Mouse (Mus musculus) MEL (cell line): ENCODE measurements around the gene Tha1.

ENCODE experiments used
- BHLHE40 ChIP-seq: IDR thresholded peaks from 2 replicates; pipeline ENCODE4 v1.6.1; 2012; ENCODE audit warnings: low read depth, mild to moderate bottlenecking, inconsistent platforms, low read length, improper control_type of control experiment, borderline replicate concordance
- CHD2 ChIP-seq: IDR thresholded peaks from 2 replicates; pipeline ENCODE4 v1.6.1; 2011; ENCODE audit warnings: low read length, improper control_type of control experiment
- CTCF ChIP-seq, 3 experiments: IDR thresholded peaks in 2 of 3; conservative IDR thresholded peaks in 1 of 3; 2 replicates each; pipeline ENCODE4 v1.5.1; 2011 to 2012; ENCODE audit warnings: low read length in 3 of 3, low read depth in 2 of 3, mild to moderate bottlenecking in 2 of 3, improper control_type of control experiment in 1 of 3, inconsistent platforms in 1 of 3, mixed read lengths in 1 of 3, moderate library complexity in 1 of 3; ENCODE audit not compliant: control insufficient read depth in 1 of 3, insufficient read depth in 1 of 3, poor library complexity in 1 of 3, severe bottlenecking in 1 of 3
- EP300 ChIP-seq, 2 experiments: IDR thresholded peaks; 2 replicates each; pipeline ENCODE4 v1.6.1; 2011; ENCODE audit warnings: improper control_type of control experiment in 2 of 2, low read length in 2 of 2, low read depth in 1 of 2, mild to moderate bottlenecking in 1 of 2
- ETS1 ChIP-seq: IDR thresholded peaks from 2 replicates; pipeline ENCODE4 v1.6.1; 2012; ENCODE audit warnings: low read depth, mild to moderate bottlenecking, inconsistent platforms, low read length, improper control_type of control experiment, moderate library complexity
- GATA1 ChIP-seq: IDR thresholded peaks from 2 replicates; pipeline ENCODE4 v1.6.1; 2011; ENCODE audit warnings: low read depth, low read length, improper control_type of control experiment
- NRF1 ChIP-seq: IDR thresholded peaks from 2 replicates; pipeline ENCODE4 v1.6.1; 2014; ENCODE audit warnings: low read depth, mild to moderate bottlenecking, inconsistent platforms, low read length, improper control_type of control experiment, moderate library complexity; ENCODE audit not compliant: poor library complexity, insufficient read depth, severe bottlenecking
- SIN3A ChIP-seq: IDR thresholded peaks from 2 replicates; pipeline ENCODE4 v1.6.1; 2012; ENCODE audit warnings: low read length, improper control_type of control experiment, inconsistent platforms
- ZNF384 ChIP-seq: IDR thresholded peaks from 2 replicates; pipeline ENCODE4 v1.6.1; 2012; ENCODE audit warnings: low read depth, mild to moderate bottlenecking, inconsistent platforms, low read length, improper control_type of control experiment

DNA sequence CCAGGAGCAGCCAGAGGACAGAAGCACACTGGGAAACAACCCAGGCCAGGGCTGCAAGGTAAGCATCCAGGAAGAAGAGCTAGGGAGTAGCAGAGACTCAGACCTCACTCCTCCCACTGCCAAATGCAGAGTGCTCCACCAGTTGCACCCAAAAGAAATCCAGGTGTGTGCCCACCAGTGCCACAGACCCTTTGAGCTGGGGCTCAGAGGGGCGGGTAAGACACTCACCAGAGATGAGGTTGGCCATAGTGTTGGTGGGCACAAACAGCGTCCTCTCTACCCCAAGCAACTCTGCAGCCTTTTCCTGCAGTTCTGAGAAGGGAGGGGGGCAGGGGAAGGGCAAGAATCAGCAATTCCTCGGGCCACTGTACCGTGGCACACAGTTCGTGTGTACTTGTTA is 1.9 kb downstream of the Tha1 start:
- TF ChIP-seq SIN3A = no peak
- TF ChIP-seq CHD2 = no peak
- TF ChIP-seq EP300 (IDR thresholded peaks at IDR 0.05; ENCODE audit: low read depth in 1 of 2, low read length in 2 of 2) = no peak
- TF ChIP-seq ETS1 = no peak
- no peak for TF ChIP-seq CTCF (IDR thresholded peaks at IDR 0.05 in 2 of 3, conservative IDR thresholded peaks at IDR 0.05 in 1 of 3; ENCODE audit: control insufficient read depth in 1 of 3, insufficient read depth in 1 of 3, low read depth in 2 of 3, low read length in 3 of 3, poor library complexity in 1 of 3, severe bottlenecking in 1 of 3)
- no peak for TF ChIP-seq BHLHE40
- TF ChIP-seq GATA1 = no peak
- no peak for TF ChIP-seq ZNF384
- TF ChIP-seq NRF1 = no peak
